Mouse (Mus musculus) kidney, adult 2 months (tissue): Measurements from ENCODE around the gene Cypt4.
"Not testable (repeated sequence)": the region's sequence is repeated elsewhere in the genome, so short reads cannot be mapped to it uniquely, and the experiment has no call there.

Experiments used
- CTCF ChIP-seq: fragments of 200-500 bp; conservative IDR thresholded peaks from 2 replicates; pipeline ENCODE4 v1.5.1; 2011; ENCODE audit warnings: low read depth, mild to moderate bottlenecking, control low read depth, low read length, moderate library complexity, mixed read lengths; ENCODE audit not compliant: insufficient read depth, insufficient read length
- POLR2A ChIP-seq: fragments of 200-500 bp; IDR thresholded peaks from one replicate; pipeline ENCODE4 v1.6.1; 2011; ENCODE audit warnings: low read depth, low read length, control low read depth

- TF ChIP-seq POLR2A, CTCF: not testable (repeated sequence)
These were observed 12.3 kb downstream of the Cypt4 start for GRCm38 (mm10) chr9:24637341-24637740.
